Mouse (Mus musculus): ENCODE measurements around the gene Gpr160. TPM values are rescaled to one million over a fixed set of nuclear protein-coding genes. Genes with fewer than 3 reads are reported as not detected.

The Gpr160 gene
- polyA plus RNA-seq (2015; fragmentation: Nextera tagmentation; extraction: Ambion mirVana): 3.2 and 6.2 TPM in 2 replicates

DNA sequence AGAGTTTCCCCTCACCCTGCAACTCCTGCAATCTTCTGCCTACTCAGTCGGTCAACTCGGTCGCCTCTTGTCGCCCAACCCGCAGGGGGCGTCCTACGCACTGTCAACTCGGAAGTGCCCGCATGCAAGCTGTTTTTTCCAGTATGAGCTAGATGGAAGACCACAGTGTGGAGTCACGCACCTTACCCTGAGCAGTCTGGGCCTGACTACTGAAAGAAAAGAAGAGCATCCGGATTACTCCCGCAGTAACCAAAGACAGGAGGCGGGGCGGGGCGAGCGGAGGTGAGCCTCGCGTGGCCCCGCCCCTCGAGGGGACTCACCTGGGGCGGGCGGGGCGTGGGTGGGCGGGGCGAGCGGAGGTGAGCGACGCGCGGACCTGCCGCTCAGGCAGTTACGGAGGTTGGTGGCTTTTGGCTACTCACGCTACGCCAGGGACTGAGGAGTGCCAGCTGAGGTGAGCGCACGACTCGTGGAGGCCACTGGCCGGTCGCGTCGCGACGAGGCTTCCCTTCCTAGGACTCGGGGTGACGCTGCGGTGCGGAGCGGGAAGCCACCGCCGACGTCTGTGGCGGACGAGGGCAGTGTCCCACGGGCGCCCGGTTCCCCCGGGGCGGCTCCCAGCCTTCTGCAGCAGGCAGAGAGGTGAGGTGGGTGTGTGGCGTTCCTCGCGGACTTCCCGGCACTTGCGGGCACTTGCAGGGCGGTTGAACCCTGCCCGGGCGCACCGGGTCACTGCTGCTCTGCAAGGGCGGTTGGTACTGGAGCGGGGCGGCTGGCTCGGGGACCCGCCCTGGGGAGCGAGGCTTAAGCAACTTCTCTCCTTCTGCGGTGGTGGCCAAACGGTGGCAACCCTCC, at the start of gene Gpr160:
Gpr160 (plus strand) TSS at position 347 of the 855 bp plus-strand sequence.

Other genes starting within 250 kb of the Gpr160 start
- gene Lrriq4, start 211.4 kb upstream of the Gpr160 start, polyA plus RNA-seq (2015; fragmentation: Nextera tagmentation; extraction: Ambion mirVana): not detected in 2 replicates
- gene Lrrc34, start 208.1 kb upstream of the Gpr160 start, polyA plus RNA-seq (2015; fragmentation: Nextera tagmentation; extraction: Ambion mirVana): 0.11 and 0.22 TPM in 2 replicates
- not detected in 2 replicates for gene Lrrc31, start 156.1 kb upstream of the Gpr160 start, polyA plus RNA-seq (2015; fragmentation: Nextera tagmentation; extraction: Ambion mirVana)
- gene Samd7, start 109.7 kb upstream of the Gpr160 start, polyA plus RNA-seq (2015; fragmentation: Nextera tagmentation; extraction: Ambion mirVana): 0.96 and 1.0 TPM in 2 replicates
- 116 and 119 TPM in 2 replicates for gene Sec62, start 63.1 kb upstream of the Gpr160 start, polyA plus RNA-seq (2015; fragmentation: Nextera tagmentation; extraction: Ambion mirVana)
- 3.7 and 3.8 TPM in 2 replicates for gene Phc3, start 113.5 kb downstream of the Gpr160 start, polyA plus RNA-seq (2015; fragmentation: Nextera tagmentation; extraction: Ambion mirVana)
- 7.9 and 8.9 TPM in 2 replicates for gene Prkci, start 139.8 kb downstream of the Gpr160 start, polyA plus RNA-seq (2015; fragmentation: Nextera tagmentation; extraction: Ambion mirVana)
- gene Skil, start 239.1 kb downstream of the Gpr160 start, polyA plus RNA-seq (2015; fragmentation: Nextera tagmentation; extraction: Ambion mirVana): 7.9 and 8.2 TPM in 2 replicates